Mouse (Mus musculus) bone marrow, adult 2 months (tissue): ENCODE results near the gene A4galt.

Experiments
- CTCF ChIP-seq: fragments of 200-500 bp; IDR thresholded peaks from 2 replicates; pipeline ENCODE4 v1.5.1; 2011; ENCODE audit warnings: low read length, control low read depth; ENCODE audit not compliant: control insufficient read depth, insufficient read depth
- POLR2A ChIP-seq: fragments of 200-500 bp; IDR thresholded peaks from 2 replicates; pipeline ENCODE4 v1.6.1; 2011; ENCODE audit warnings: low read depth, mild to moderate bottlenecking, control low read depth, low read length, borderline replicate concordance; ENCODE audit not compliant: control insufficient read depth

DNA sequence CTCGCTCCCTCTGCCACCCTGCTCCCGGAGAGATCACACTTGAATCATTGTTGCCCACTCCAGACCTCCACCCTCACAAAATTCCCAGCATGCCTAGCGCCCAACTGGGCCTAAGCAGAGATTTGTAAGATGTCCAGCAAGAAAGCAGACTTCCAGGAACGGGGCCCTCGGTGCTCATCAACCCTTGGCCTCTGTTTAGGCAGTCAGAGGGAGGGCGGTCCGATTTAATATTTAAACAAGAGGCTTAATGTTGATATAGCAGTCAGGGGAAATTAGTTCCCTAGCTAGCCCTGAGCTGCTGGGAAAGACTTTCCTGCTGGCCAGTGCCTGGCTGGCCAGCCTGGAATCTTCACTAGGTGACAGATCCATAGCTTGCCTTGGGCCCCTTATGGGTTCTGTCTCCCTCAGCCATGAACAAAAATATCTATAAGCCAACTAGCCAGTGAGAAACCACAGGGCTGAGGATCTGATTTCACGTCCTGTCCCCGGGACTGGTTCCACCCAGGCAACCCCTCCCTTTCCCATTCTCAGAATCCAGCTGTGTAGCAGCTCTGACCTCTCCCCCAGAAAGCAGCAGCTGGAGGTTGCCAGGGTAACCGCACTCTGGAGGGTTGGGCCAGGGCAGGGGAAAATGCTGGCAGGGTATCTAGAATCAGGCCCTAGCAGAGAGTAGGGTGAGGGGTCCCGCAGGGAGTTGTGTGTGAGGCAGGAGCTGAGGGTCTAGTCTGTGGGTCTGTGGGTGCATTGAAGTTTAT, 28.2 kb downstream of the A4galt start:
- TF ChIP-seq CTCF (no peak), POLR2A (no peak)
